Mouse (Mus musculus): ENCODE results near the gene Mapk14. TPM values are rescaled to one million over a fixed set of nuclear protein-coding genes. Genes with fewer than 3 reads are reported as not detected.

Mapk14 gene
- polyA plus RNA-seq, 1 experiment, result 121 TPM

DNA sequence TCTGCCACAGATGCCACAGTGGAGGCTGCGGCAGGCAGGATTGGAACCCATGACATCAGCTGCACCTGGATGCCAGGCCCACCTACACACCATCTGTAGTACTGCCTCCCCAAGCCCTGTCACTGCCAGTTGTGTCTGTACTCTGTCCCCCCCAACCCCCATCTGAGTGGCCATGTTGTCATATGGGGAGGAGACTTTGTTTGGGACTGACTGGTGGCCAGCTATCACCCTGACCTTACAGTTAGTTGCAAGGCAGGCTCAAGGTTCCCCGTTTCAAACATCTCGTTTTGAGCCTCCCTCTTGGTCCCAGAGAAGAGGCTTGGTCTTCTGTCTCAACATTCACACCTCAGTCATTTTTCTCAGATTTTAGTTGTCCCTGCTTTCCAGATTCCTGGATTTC lies 88.6 kb downstream of the Mapk14 start:
- Histone ChIP-seq H3K4me1 (replicated peaks; ENCODE audit: control insufficient read depth, insufficient read depth, low read length) (no peaks in the 10 kb centered on the region), H3K27ac (ENCODE audit: control insufficient read depth, insufficient read depth, low read length) (no peak overlapping the region), H3K36me3 (ENCODE audit: control insufficient read depth, insufficient read depth, low read length) (no peaks in the 10 kb centered on the region), H3K4me3 (ENCODE audit: control insufficient read depth, insufficient read depth, low read length) (no peak overlapping the region), H3K27me3 (ENCODE audit: control insufficient read depth, insufficient read depth, low read length) (no peaks in the 10 kb centered on the region)
- 97% methylated on average over 3 of the region's 3 CpGs for WGBS
- TF ChIP-seq CTCF (IDR thresholded peaks at IDR 0.05; ENCODE audit: borderline replicate concordance, control insufficient read depth, extremely low read depth, insufficient read depth, low read length, poor library complexity), result no peak
- no peak for TF ChIP-seq POLR2A (IDR thresholded peaks at IDR 0.05; ENCODE audit: control insufficient read depth, extremely low read depth, insufficient read depth, low read length, poor library complexity)
- no peak for DNase-seq

DNA sequence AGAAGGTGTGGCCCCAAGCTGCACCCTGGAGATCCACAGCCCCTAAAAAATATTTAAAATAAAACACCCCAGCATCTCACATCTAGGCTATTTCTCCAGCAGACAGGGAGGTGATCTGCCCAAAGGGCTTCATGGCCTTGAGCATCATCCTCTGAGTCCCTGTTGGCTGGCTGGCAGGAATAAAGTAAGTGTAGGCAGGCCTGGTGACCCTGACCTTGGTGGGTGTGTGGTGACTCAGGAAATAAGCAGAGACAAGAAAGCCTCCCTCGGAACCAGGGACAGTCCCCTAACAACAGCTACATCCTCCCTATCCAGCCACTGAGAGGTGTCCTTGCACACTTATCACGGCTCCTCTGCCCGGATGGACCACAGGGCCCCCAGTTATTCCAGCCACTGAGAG lies 89.7 kb downstream of the Mapk14 start:
- no peak for TF ChIP-seq POLR2A (IDR thresholded peaks at IDR 0.05; ENCODE audit: control insufficient read depth, extremely low read depth, insufficient read depth, low read length, poor library complexity)
- TF ChIP-seq CTCF (IDR thresholded peaks at IDR 0.05; ENCODE audit: borderline replicate concordance, control insufficient read depth, extremely low read depth, insufficient read depth, low read length, poor library complexity), result no peak
- H3K4me1 ChIP-seq (replicated peaks; ENCODE audit: control insufficient read depth, insufficient read depth, low read length), result no peaks in the 10 kb centered on the region
- H3K27me3 ChIP-seq (ENCODE audit: control insufficient read depth, insufficient read depth, low read length), result no peaks in the 10 kb centered on the region
- DNase-seq, result no peak
- no peaks in the 10 kb centered on the region for H3K36me3 ChIP-seq (ENCODE audit: control insufficient read depth, insufficient read depth, low read length)
- WGBS, result 86% methylated on average over 3 of the region's 3 CpGs
- no peak overlapping the region for H3K27ac ChIP-seq (ENCODE audit: control insufficient read depth, insufficient read depth, low read length)
- H3K4me3 ChIP-seq (ENCODE audit: control insufficient read depth, insufficient read depth, low read length), result no peak overlapping the region

DNA sequence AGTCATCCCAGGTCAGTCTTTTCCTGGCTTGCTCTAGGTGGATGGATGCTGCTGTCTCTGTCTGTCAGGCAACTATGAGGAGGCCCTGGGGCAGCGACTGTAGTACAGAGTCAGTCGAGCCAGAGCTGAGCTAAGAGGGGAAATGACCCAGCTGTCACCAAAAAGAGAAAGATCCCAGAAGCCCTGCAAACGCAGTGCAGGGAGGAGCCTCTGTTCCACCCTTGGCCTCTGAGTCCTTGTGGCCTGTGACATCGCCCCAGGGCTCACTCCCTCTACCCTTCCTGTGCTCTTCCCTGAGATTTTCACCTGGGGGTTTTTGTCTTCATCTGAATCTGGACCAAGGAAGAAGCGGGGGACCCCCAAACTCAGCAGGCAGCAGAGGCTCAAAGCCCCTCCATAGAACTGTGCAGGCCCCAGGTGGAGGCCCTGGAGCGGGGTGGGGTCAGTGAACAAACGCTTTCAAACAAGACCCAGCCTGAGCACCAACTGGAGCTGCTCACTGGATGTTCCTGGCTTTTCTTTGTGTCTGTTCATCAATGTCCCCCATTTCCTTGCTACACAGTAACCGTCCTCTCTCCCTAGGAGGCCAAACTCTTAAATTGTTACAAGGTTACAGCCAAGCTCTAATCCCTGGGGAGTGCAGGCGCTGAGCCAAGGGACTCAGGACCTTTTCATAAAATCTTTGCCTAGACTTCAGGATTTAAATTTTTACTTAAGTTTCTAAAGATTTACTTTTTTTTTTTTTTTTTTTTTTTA lies 90.3 kb downstream of the Mapk14 start:
- Histone ChIP-seq H3K4me3 (ENCODE audit: control insufficient read depth, insufficient read depth, low read length) (no peak overlapping the region), H3K4me1 (replicated peaks; ENCODE audit: control insufficient read depth, insufficient read depth, low read length) (no peaks in the 10 kb centered on the region), H3K27ac (ENCODE audit: control insufficient read depth, insufficient read depth, low read length) (no peak overlapping the region), H3K36me3 (ENCODE audit: control insufficient read depth, insufficient read depth, low read length) (no peaks in the 10 kb centered on the region), H3K27me3 (ENCODE audit: control insufficient read depth, insufficient read depth, low read length) (no peaks in the 10 kb centered on the region)
- 80% methylated on average over 9 of the region's 9 CpGs for WGBS
- no peak for DNase-seq
- TF ChIP-seq CTCF (IDR thresholded peaks at IDR 0.05; ENCODE audit: borderline replicate concordance, control insufficient read depth, extremely low read depth, insufficient read depth, low read length, poor library complexity) (no peak), POLR2A (IDR thresholded peaks at IDR 0.05; ENCODE audit: control insufficient read depth, extremely low read depth, insufficient read depth, low read length, poor library complexity) (no peak)

DNA sequence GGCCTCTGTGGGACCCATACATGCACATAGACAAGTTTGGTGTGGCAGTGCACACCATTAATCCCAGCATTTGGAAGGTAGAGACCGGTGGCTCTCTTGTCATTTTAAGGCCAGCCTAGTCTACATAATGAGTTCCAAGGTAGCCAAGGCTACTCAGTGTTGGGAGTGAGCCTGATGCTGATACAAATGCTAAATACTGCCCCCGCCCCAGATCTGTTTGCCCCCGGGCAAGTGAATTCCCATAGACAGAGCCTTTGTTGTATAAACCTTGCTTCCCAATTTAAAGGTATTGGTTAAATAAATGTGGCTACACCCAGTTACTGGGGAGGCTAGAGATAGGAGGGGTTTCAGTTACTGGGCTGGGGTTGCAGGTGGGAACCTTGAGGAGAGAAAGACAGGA lies 93.9 kb downstream of the Mapk14 start:
- no peaks in the 10 kb centered on the region for H3K36me3 ChIP-seq (ENCODE audit: control insufficient read depth, insufficient read depth, low read length)
- H3K4me1 ChIP-seq (replicated peaks; ENCODE audit: control insufficient read depth, insufficient read depth, low read length), result no peaks in the 10 kb centered on the region
- no peak overlapping the region for H3K27ac ChIP-seq (ENCODE audit: control insufficient read depth, insufficient read depth, low read length)
- no peak overlapping the region for H3K4me3 ChIP-seq (ENCODE audit: control insufficient read depth, insufficient read depth, low read length)
- no peak for TF ChIP-seq POLR2A (IDR thresholded peaks at IDR 0.05; ENCODE audit: control insufficient read depth, extremely low read depth, insufficient read depth, low read length, poor library complexity)
- TF ChIP-seq CTCF (IDR thresholded peaks at IDR 0.05; ENCODE audit: borderline replicate concordance, control insufficient read depth, extremely low read depth, insufficient read depth, low read length, poor library complexity), result no peak
- 97% methylated on average over 3 of the region's 3 CpGs for WGBS
- DNase-seq, result no peak
- H3K27me3 ChIP-seq (ENCODE audit: control insufficient read depth, insufficient read depth, low read length), result no peaks in the 10 kb centered on the region

GRCm38 (mm10) chr17:28787507-28787906 lies 96.4 kb downstream of the Mapk14 start:
- Histone ChIP-seq H3K4me3 (ENCODE audit: control insufficient read depth, insufficient read depth, low read length) (no peak overlapping the region), H3K27me3 (ENCODE audit: control insufficient read depth, insufficient read depth, low read length) (no peaks in the 10 kb centered on the region), H3K36me3 (ENCODE audit: control insufficient read depth, insufficient read depth, low read length) (no peaks in the 10 kb centered on the region), H3K4me1 (replicated peaks; ENCODE audit: control insufficient read depth, insufficient read depth, low read length) (no peaks in the 10 kb centered on the region), H3K27ac (ENCODE audit: control insufficient read depth, insufficient read depth, low read length) (no peak overlapping the region)
- no peak for DNase-seq
- TF ChIP-seq CTCF (IDR thresholded peaks at IDR 0.05; ENCODE audit: borderline replicate concordance, control insufficient read depth, extremely low read depth, insufficient read depth, low read length, poor library complexity), result no peak
- no peak for TF ChIP-seq POLR2A (IDR thresholded peaks at IDR 0.05; ENCODE audit: control insufficient read depth, extremely low read depth, insufficient read depth, low read length, poor library complexity)
- WGBS, result over 99% methylated on average over 12 of the region's 12 CpGs

- DNase-seq, result no peak
- Histone ChIP-seq H3K4me3 (ENCODE audit: control insufficient read depth, insufficient read depth, low read length) (no peak overlapping the region), H3K36me3 (ENCODE audit: control insufficient read depth, insufficient read depth, low read length) (no peaks in the 10 kb centered on the region), H3K27ac (ENCODE audit: control insufficient read depth, insufficient read depth, low read length) (no peak overlapping the region), H3K4me1 (replicated peaks; ENCODE audit: control insufficient read depth, insufficient read depth, low read length) (peaks cover 4% of the 10 kb centered on the region), H3K27me3 (ENCODE audit: control insufficient read depth, insufficient read depth, low read length) (no peaks in the 10 kb centered on the region)
- WGBS, result 93% methylated on average over 4 of the region's 4 CpGs
- no peak for TF ChIP-seq CTCF (IDR thresholded peaks at IDR 0.05; ENCODE audit: borderline replicate concordance, control insufficient read depth, extremely low read depth, insufficient read depth, low read length, poor library complexity)
- TF ChIP-seq POLR2A (IDR thresholded peaks at IDR 0.05; ENCODE audit: control insufficient read depth, extremely low read depth, insufficient read depth, low read length, poor library complexity), result no peak
Observed at GRCm38 (mm10) chr17:28797031-28797430, 105.9 kb downstream of the Mapk14 start.

Other genes with a start within 250 kb of the Mapk14 start
- 157 and 179 TPM in 2 replicates for gene Fkbp5, start 173.8 kb upstream of the Mapk14 start, polyA plus RNA-seq (2012; rRNA removed)
- gene Armc12, start 160.5 kb upstream of the Mapk14 start, polyA plus RNA-seq (2012; rRNA removed), result 0.33 and 0.58 TPM in 2 replicates
- not detected in 2 replicates for gene Clpsl2, start 141.9 kb upstream of the Mapk14 start, polyA plus RNA-seq (2012; rRNA removed)
- gene Clps, start 130.6 kb upstream of the Mapk14 start, polyA plus RNA-seq (2012; rRNA removed), result 1.3 and 5.4 TPM in 2 replicates
- 0.24 and 0.27 TPM in 2 replicates for gene Lhfpl5, start 115.7 kb upstream of the Mapk14 start, polyA plus RNA-seq (2012; rRNA removed)
- gene Srpk1, start 68.6 kb upstream of the Mapk14 start, polyA plus RNA-seq (2012; rRNA removed), result 61.4 and 63.9 TPM in 2 replicates
- 0.75 and 0.93 TPM in 2 replicates for gene Slc26a8, start 1.1 kb upstream of the Mapk14 start, polyA plus RNA-seq (2012; rRNA removed)
- gene AC170998.1, start 34.8 kb downstream of the Mapk14 start, polyA plus RNA-seq (2012; rRNA removed), result 0.59 and 0.65 TPM in 2 replicates
- 5.9 and 8.2 TPM in 2 replicates for gene Mapk13, start 78.0 kb downstream of the Mapk14 start, polyA plus RNA-seq (2012; rRNA removed)
- gene Brpf3, start 109.8 kb downstream of the Mapk14 start, polyA plus RNA-seq (2012; rRNA removed), result 63.1 and 64.8 TPM in 2 replicates
- gene Pnpla1, start 167.1 kb downstream of the Mapk14 start, polyA plus RNA-seq (2012; rRNA removed), result 0.17 and 0.26 TPM in 2 replicates
- gene 4930539E08Rik, start 224.0 kb downstream of the Mapk14 start, polyA plus RNA-seq (2012; rRNA removed), result 5.3 and 6.8 TPM in 2 replicates